Mouse (Mus musculus): ENCODE data around the gene Gm11541. TPM values are rescaled to one million over a fixed set of nuclear protein-coding genes. Genes with fewer than 3 reads are reported as not detected.

Gm11541 gene
- total RNA-seq, 1 experiment: 0.18 TPM

- Histone ChIP-seq H3K9me3 (ENCODE audit: control insufficient read depth, insufficient read depth, low read depth, low read length) (no peaks in the 10 kb centered on the region), H3K4me3 (ENCODE audit: insufficient read depth in 1 of 2, low read depth in 1 of 2, low read length in 2 of 2, poor library complexity in 1 of 2, severe bottlenecking in 1 of 2) (no peak overlapping the region), H3K4me1 (ENCODE audit: control insufficient read depth in 2 of 2, insufficient read depth in 2 of 2, low read length in 2 of 2, poor library complexity in 1 of 2) (peaks cover 0 to 16% of the 10 kb centered on the region in 2 experiments; a peak in 2 of 4 replicates), H3K27ac (ENCODE audit: insufficient read depth, low read depth, low read length, poor library complexity, severe bottlenecking) (no peak overlapping the region), H3K9ac (ENCODE audit: insufficient read depth, low read depth, low read length, poor library complexity, severe bottlenecking) (no peak overlapping the region), H3K36me3 (ENCODE audit: control insufficient read depth, insufficient read depth, low read length, poor library complexity, severe bottlenecking) (no peaks in the 10 kb centered on the region; the same call in 1 of the 2 replicates)
- no peak for DNase-seq (ENCODE audit: low read depth, low spot score)
- in situ Hi-C loops (cut with MboI; ENCODE audit: low sequenced_read_pairs in 2 of 2, unreplicated experiment in 2 of 2): no loop called here
- TF ChIP-seq ZNF384 (IDR thresholded peaks at IDR 0.05; ENCODE audit: low read depth, low read length) (no peak), MAFK (IDR thresholded peaks at IDR 0.05; ENCODE audit: insufficient read depth, low read depth, low read length) (no peak), ZC3H11A (IDR thresholded peaks at IDR 0.05; ENCODE audit: borderline replicate concordance, low read depth, low read length) (no peak), HCFC1 (IDR thresholded peaks at IDR 0.05; ENCODE audit: borderline replicate concordance, insufficient read depth, low read length) (no peak), CHD2 (IDR thresholded peaks at IDR 0.05; ENCODE audit: low read depth, low read length) (no peak)
Observed at GRCm38 (mm10) chr11:94675446-94675845, 28.9 kb downstream of the Gm11541 start.

- Histone ChIP-seq H3K9me3 (ENCODE audit: control insufficient read depth, insufficient read depth, low read depth, low read length) (no peaks in the 10 kb centered on the region), H3K9ac (ENCODE audit: insufficient read depth, low read depth, low read length, poor library complexity, severe bottlenecking) (no peak overlapping the region), H3K4me3 (ENCODE audit: insufficient read depth in 1 of 2, low read depth in 1 of 2, low read length in 2 of 2, poor library complexity in 1 of 2, severe bottlenecking in 1 of 2) (no peak overlapping the region), H3K36me3 (ENCODE audit: control insufficient read depth, insufficient read depth, low read length, poor library complexity, severe bottlenecking) (no peaks in the 10 kb centered on the region; the same call in 1 of the 2 replicates), H3K4me1 (ENCODE audit: control insufficient read depth in 2 of 2, insufficient read depth in 2 of 2, low read length in 2 of 2, poor library complexity in 1 of 2) (peaks cover 0 to 16% of the 10 kb centered on the region in 2 experiments; a peak in 2 of 4 replicates), H3K27ac (ENCODE audit: insufficient read depth, low read depth, low read length, poor library complexity, severe bottlenecking) (no peak overlapping the region)
- in situ Hi-C loops (cut with MboI; ENCODE audit: low sequenced_read_pairs in 2 of 2, unreplicated experiment in 2 of 2): no loop called here
- TF ChIP-seq ZC3H11A (IDR thresholded peaks at IDR 0.05; ENCODE audit: borderline replicate concordance, low read depth, low read length) (no peak), HCFC1 (IDR thresholded peaks at IDR 0.05; ENCODE audit: borderline replicate concordance, insufficient read depth, low read length) (no peak), CHD2 (IDR thresholded peaks at IDR 0.05; ENCODE audit: low read depth, low read length) (no peak), ZNF384 (IDR thresholded peaks at IDR 0.05; ENCODE audit: low read depth, low read length) (no peak)
- DNase-seq (ENCODE audit: low read depth, low spot score): no peak
Observed at GRCm38 (mm10) chr11:94674984-94675383, 29.3 kb downstream of the Gm11541 start.

- TF ChIP-seq ZNF384 (IDR thresholded peaks at IDR 0.05; ENCODE audit: low read depth, low read length) (no peak), CHD2 (IDR thresholded peaks at IDR 0.05; ENCODE audit: low read depth, low read length) (no peak), HCFC1 (IDR thresholded peaks at IDR 0.05; ENCODE audit: borderline replicate concordance, insufficient read depth, low read length) (no peak), ZC3H11A (IDR thresholded peaks at IDR 0.05; ENCODE audit: borderline replicate concordance, low read depth, low read length) (no peak), MAFK (IDR thresholded peaks at IDR 0.05; ENCODE audit: insufficient read depth, low read depth, low read length) (no peak)
- in situ Hi-C loops (cut with MboI; ENCODE audit: low sequenced_read_pairs in 2 of 2, unreplicated experiment in 2 of 2): no loop called here
- no peak overlapping the region for H3K9ac ChIP-seq (ENCODE audit: insufficient read depth, low read depth, low read length, poor library complexity, severe bottlenecking)
- H3K4me1 ChIP-seq (ENCODE audit: control insufficient read depth in 2 of 2, insufficient read depth in 2 of 2, low read length in 2 of 2, poor library complexity in 1 of 2): peaks cover 2 to 10% of the 10 kb centered on the region in 2 experiments; a peak in 3 of 4 replicates
- no peaks in the 10 kb centered on the region for H3K9me3 ChIP-seq (ENCODE audit: control insufficient read depth, insufficient read depth, low read depth, low read length)
- H3K36me3 ChIP-seq (ENCODE audit: control insufficient read depth, insufficient read depth, low read length, poor library complexity, severe bottlenecking): peaks cover 65% of the 10 kb centered on the region
- no peak overlapping the region for H3K27ac ChIP-seq (ENCODE audit: insufficient read depth, low read depth, low read length, poor library complexity, severe bottlenecking)
- DNase-seq (ENCODE audit: low read depth, low spot score): no peak
- no peak overlapping the region for H3K4me3 ChIP-seq (ENCODE audit: insufficient read depth in 1 of 2, low read depth in 1 of 2, low read length in 2 of 2, poor library complexity in 1 of 2, severe bottlenecking in 1 of 2)
Observed at GRCm38 (mm10) chr11:94665281-94665680, 39.0 kb downstream of the Gm11541 start.

GRCm38 (mm10) chr11:94661344-94661743 is 43.0 kb downstream of the Gm11541 start:
- Histone ChIP-seq H3K9me3 (ENCODE audit: control insufficient read depth, insufficient read depth, low read depth, low read length) (no peaks in the 10 kb centered on the region), H3K4me1 (ENCODE audit: control insufficient read depth in 2 of 2, insufficient read depth in 2 of 2, low read length in 2 of 2, poor library complexity in 1 of 2) (peaks cover 2 to 12% of the 10 kb centered on the region in 2 experiments; a peak in 3 of 4 replicates), H3K36me3 (ENCODE audit: control insufficient read depth, insufficient read depth, low read length, poor library complexity, severe bottlenecking) (peaks cover 35% of the 10 kb centered on the region), H3K27ac (ENCODE audit: insufficient read depth, low read depth, low read length, poor library complexity, severe bottlenecking) (no peak overlapping the region), H3K4me3 (ENCODE audit: insufficient read depth in 1 of 2, low read depth in 1 of 2, low read length in 2 of 2, poor library complexity in 1 of 2, severe bottlenecking in 1 of 2) (no peak overlapping the region), H3K9ac (ENCODE audit: insufficient read depth, low read depth, low read length, poor library complexity, severe bottlenecking) (no peak overlapping the region)
- TF ChIP-seq ZC3H11A (IDR thresholded peaks at IDR 0.05; ENCODE audit: borderline replicate concordance, low read depth, low read length) (no peak), ZNF384 (IDR thresholded peaks at IDR 0.05; ENCODE audit: low read depth, low read length) (no peak), CHD2 (IDR thresholded peaks at IDR 0.05; ENCODE audit: low read depth, low read length) (no peak), HCFC1 (IDR thresholded peaks at IDR 0.05; ENCODE audit: borderline replicate concordance, insufficient read depth, low read length) (no peak), MAFK (IDR thresholded peaks at IDR 0.05; ENCODE audit: insufficient read depth, low read depth, low read length) (no peak)
- in situ Hi-C loops (cut with MboI; ENCODE audit: low sequenced_read_pairs in 2 of 2, unreplicated experiment in 2 of 2): no loop called here
- DNase-seq (ENCODE audit: low read depth, low spot score): no peak
